Mouse (Mus musculus): ENCODE results near the gene Gm20498.

DNA sequence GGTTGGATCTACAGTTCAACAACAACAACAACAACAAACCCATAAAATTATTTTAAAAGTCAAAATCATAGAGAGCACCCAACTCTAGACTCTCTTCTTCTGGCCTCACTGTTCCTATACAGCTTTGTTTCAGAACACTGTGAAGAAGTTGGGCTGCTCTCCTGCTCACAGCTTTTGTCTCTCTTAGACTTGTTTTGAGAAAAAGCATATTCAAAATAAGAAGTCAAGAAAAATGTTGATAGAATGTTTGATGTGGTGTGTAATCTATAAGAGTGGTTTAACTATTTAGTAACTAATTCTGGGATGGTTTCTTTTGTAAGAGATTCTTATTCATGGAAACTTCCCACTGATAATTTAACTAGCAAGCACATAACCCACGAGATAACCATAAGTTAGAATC lies 35.7 kb upstream of the Gm20498 start, which contains the start of gene Adam21:
- no peak for TF ChIP-seq CTCF (IDR thresholded peaks at IDR 0.05)
- no peak for TF ChIP-seq EP300 (IDR thresholded peaks at IDR 0.05)
